Mouse (Mus musculus): ENCODE data around the gene Sptbn4.

DNA sequence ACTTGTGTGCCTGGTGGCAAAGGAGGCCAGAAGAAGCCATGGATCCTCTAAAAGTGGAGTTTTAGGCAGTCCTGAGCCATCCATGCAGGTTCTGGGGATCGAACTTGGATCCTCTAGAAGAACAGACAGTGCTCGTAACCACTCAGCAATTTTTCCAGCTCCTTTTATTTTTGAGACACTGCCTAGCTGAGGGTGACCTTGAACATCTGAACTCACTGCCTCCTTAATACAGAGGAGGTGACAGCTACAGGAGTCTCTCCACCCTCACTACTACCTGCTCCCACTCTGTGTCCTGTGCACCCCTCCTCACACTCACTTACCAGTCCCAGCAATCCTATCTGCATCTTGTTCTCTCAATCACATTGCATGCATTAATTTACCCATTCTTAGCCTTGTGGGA, 28.1 kb upstream of the Sptbn4 start:
- TF ChIP-seq CTCF (IDR thresholded peaks at IDR 0.05; ENCODE audit: borderline replicate concordance, insufficient read depth, low read depth, low read length) (no peak), POLR2A (IDR thresholded peaks at IDR 0.05; ENCODE audit: borderline replicate concordance, insufficient read depth, low read length) (no peak)
